Mouse (Mus musculus) urinary bladder, adult 2 months (tissue): ENCODE measurements around the gene Plekho2. TPM values are rescaled to one million over a fixed set of nuclear protein-coding genes. Genes with fewer than 3 reads are reported as not detected.

Experiments used
- DNase-seq: peaks from one replicate; pipeline ENCODE4 v3.0.0; 2022; ENCODE audit warnings: low spot score
- polyA plus RNA-seq: library from polyadenylated mRNA; depleted of rRNA; stranded (reverse); fragments of >200 nt; gene quantifications from 2 replicates; pipeline ENCODE4 v1.2.3, GENCODE M21; 2012; rRNA removed

Plekho2 gene
- polyA plus RNA-seq = 45.4 and 50.5 TPM in 2 replicates

- DNase-seq = peak; percentile 74
Observed at GRCm38 (mm10) chr9:65579781-65580371, at the start of gene Plekho2. Gene Plekho2 (minus strand): TSS chr9:65580040.

DNA sequence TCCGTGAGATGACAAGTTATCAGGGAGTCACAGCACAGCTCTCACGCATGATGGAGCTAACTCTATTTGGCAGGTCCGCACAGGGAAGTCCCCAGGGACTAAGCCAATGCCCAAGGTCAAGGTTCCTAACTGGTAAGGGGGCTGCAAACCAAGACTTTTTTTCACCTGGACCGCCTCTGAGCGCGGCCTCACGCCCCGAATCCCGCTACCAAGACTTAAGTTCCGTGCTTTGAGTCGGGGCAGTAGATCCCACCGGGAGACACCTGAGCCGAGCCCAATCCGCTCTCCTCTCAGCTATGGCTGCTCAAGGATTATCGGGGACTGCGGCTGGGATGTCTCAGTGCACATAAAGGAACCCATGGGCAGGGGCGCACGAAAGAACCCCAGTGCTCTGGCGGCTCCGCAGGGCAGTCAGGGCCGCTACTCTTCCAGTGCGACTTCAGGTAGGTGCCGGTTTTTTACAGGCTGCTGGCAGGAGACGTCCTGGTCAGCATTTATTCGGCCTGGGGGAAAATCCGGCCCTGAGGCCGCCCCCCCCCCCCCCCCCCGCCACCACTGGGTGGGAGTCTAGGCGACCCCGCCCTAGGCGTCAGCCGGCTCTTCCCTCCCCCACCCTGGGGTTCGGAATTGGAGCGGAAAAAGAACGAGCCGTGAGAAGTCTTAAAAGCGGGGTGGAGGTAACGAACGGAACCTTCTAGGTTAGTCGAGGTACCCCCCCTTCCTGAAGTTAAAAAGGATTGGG lies 49.4 kb upstream of the Plekho2 start, which contains the start of gene Rbpms2:
Gene Rbpms2 (plus strand): TSS at position 624 of the 742 bp plus-strand sequence.
- DNase-seq = peak; percentile 34

GRCm38 (mm10) chr9:65624266-65624665 lies 44.4 kb upstream of the Plekho2 start:
- DNase-seq = no peak

DNA sequence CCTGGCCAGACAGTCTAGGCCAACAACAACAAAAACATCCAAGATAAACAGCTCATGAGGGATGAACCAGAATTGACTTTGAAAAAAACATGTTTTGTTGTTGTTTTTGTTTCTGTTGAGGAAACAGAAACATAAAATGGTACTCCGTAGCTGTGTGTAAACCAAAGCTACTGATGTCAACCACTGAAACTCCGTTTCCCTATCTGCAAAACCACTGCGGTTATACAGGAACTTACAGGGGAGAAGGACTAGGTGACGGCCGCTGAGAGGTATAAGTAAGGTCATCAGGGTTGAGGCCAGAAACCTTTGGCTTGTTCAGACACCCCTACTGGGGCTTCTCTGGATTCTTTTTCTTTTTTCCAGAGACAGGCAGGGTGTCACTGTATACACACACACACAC lies 43.0 kb upstream of the Plekho2 start:
- no peak for DNase-seq

DNA sequence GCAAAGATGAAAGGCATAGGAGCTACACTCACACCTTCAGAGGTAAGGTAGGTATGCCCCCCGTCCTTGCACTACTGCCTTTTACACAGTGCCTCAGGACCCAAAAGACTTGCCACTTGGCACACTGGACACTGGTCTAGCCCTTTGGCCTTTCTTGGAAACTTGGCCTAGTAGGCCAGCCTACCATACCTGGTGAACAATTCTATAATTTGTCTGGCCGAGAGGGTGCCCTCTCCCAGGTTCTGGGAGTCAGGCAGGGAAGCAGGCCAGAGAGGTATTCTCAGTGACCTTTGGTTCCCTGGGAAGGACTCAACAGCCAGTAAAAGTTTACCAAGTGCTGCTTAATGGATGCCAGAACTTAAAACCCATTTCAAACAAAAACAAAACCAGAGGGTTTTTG lies 41.8 kb upstream of the Plekho2 start:
- DNase-seq = no peak

- DNase-seq = no peak
Observed at GRCm38 (mm10) chr9:65621196-65621595, 41.4 kb upstream of the Plekho2 start.

DNA sequence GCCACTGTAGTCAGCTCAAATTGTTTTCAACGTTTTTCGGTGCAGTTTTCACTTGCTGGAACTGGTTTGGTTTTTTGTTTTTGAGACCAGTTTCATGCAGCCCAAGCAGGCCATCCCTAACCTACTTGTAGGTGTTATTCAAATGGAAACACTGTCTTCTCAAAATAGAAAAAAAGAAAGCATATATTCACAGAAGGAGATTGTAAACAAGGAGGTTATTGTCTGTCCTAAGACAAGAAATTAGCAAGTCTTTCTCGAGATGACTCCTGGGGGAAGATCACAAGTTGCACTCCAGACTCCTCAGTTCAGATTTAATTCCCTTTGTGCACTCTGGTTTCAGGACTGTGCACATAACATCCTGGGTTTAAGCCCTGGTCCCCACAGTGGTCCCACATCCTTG lies 39.5 kb upstream of the Plekho2 start:
- DNase-seq = no peak

- no peak for DNase-seq
Observed at GRCm38 (mm10) chr9:65613098-65613497, 33.3 kb upstream of the Plekho2 start.

DNA sequence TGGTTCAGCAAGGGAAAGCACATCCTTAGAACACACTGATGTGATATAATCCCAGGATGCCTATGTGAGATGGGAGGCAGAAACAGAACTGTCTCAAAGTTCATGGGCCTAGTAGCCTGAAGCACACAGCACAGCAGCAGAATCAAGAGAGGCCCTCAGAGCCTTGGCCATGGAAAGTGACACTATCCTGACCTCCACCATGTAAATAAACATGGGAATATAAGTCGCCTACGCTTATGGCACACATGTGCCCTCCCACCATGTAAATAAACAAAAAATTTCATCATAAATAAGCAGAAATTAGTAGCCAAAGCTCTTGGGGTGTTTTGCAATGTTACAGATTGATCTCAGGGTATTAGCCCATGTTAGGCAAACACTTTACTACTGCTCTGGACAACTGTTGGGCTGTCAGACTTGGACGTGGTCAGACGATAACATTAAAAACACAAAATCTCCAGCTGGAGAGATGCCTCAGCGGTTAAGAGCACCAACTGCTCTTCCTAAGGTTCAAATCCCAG lies 32.2 kb upstream of the Plekho2 start:
- no peak for DNase-seq

DNA sequence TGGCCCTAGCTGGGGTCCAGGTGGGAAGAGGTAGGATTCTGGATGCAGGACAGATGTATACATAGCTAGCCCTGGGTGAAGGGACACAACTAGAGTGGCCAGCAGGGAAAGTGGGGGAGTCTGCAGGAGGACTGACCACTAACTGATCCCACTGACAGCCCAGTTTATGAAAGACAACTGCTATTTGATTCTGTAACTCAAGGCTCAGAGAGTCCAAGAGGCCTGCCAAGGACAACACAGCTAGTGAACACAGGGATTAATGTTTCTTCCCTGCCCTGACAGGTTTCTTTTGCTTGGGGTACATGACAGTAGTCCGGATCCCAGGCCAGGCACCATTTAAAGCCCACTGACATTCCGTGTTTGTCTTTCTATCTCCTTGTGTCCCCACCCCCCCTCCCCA lies 27.3 kb upstream of the Plekho2 start:
- DNase-seq = no peak

DNA sequence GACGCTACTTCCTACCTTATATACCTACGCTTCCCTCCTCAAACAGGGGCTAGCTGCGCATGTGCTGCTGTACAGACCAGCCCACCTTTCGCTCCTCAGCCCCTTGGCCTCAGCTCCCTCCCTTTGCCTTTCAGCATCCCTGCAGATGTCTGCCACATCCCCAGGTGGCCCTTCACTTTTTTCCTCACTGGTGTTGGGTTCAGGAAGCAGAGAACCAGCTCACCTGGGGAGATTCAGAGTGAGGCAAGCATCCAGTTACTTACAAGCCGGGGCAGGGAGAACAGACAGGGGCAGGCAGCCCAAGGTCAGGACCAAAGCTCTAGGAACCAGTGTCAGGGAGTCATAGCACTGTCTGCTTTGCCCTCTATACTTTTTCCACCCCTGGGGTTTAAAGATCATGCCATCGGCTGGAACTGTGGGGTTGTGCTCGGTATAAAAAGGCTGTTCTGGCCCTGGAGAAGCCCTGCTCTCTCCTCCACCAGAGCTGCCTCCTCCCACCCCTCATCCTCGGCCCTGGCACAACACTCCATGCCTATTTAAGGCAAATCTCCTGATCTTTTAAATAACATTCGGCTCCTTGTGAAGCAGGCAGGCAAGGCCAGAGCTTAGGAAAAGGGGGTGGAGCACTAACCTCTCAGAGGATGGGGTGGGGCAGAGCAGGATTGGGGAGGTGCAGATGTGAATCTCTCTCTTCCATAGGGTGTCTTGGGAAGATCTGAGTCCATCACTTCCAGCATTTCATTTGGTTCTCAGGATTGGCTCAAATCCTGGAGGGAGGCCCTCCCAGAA lies 26.7 kb upstream of the Plekho2 start:
- no peak for DNase-seq

DNA sequence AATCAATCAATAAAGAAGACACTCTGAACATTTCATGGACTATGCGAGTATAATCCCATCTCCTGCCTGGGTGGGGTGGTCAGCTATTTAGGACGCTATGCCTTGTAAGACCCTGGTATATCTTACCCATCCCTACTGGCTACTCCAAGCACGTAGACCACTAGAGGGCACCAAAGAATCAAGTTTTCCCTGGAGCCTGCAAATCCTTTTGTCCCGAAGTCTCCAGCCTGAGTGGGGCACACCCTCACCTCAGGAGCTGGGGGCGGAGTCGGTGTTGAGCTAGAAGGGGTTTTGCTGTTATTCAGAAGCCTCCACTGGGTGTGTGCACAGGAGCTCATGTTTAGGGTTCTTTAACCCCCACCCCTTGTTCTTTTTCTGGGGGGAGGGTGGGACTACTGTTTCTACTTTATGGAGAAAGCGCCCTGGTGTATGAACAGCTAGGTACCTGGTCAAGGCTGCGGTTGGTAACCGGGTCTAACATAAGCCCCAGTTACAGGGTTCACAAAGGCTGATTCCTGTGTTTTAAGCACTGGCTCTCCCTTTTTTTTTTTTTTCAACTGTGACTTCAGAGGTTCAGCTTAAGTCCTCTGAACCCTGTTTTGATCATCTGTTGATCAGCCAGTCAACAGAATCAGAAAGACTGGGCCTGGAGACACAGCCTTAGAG lies 25.8 kb upstream of the Plekho2 start:
- no peak for DNase-seq

GRCm38 (mm10) chr9:65603401-65604102 lies 23.7 kb upstream of the Plekho2 start:
- DNase-seq = no peak

GRCm38 (mm10) chr9:65600951-65601350 lies 21.1 kb upstream of the Plekho2 start:
- DNase-seq = no peak

- DNase-seq = no peak
Observed at GRCm38 (mm10) chr9:65598765-65599249, 19.0 kb upstream of the Plekho2 start.

DNA sequence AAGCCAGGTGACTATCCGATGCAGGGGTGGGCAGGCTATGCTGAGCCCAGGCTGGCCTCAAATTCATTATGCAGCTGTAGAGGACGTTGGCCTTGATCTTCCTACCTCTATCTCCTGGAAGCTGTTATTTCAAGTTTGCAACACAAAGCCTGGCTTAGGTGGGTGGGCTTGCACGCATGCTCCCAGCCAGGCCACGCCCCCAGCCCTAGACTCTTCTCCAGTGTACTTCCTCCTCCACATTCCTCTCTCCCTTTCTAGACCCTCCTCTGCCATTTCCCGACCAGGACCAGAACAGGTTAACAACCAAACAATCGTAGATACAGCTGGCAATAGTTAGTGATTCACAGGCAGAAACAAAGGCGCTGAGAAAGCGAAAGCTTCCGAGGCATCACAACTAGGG lies 13.8 kb upstream of the Plekho2 start:
- DNase-seq = no peak

DNA sequence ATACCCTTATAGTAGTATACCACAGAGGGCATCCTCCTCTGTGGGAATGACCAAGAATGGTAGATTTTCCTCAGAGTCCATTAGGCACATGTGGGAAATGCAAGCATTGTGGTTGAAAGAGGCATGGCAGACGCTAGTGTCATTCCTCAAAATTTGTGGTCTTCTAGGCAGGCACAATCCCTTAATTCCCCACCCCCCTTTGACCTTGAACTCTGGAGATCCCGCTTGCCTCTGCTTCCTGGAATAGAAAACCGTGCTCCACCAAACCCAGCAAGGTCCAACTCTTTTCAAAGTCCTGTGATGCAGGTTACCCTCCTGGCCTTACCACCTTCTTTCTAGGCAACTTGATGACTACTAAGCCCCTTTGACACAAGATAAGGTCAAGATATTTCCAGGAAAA lies 12.9 kb upstream of the Plekho2 start:
- DNase-seq = no peak

DNA sequence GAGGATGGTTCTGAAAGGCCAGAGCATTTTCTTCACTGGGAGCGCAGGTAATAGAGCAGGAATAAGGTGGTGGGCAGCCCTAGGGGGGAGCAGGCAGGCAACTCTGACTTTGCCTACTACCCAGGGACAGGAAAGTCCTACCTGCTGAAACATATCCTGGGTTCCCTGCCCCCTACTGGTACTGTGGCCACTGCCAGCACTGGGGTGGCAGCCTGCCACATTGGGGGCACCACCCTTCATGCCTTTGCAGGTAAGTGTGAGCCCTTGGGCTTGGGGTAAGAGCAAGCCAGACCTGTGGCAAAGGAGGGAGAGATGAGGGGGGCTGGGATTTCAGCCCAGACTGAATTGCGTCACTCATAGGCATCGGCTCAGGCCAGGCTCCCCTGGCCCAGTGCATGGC lies 9.3 kb upstream of the Plekho2 start:
- DNase-seq = no peak

DNA sequence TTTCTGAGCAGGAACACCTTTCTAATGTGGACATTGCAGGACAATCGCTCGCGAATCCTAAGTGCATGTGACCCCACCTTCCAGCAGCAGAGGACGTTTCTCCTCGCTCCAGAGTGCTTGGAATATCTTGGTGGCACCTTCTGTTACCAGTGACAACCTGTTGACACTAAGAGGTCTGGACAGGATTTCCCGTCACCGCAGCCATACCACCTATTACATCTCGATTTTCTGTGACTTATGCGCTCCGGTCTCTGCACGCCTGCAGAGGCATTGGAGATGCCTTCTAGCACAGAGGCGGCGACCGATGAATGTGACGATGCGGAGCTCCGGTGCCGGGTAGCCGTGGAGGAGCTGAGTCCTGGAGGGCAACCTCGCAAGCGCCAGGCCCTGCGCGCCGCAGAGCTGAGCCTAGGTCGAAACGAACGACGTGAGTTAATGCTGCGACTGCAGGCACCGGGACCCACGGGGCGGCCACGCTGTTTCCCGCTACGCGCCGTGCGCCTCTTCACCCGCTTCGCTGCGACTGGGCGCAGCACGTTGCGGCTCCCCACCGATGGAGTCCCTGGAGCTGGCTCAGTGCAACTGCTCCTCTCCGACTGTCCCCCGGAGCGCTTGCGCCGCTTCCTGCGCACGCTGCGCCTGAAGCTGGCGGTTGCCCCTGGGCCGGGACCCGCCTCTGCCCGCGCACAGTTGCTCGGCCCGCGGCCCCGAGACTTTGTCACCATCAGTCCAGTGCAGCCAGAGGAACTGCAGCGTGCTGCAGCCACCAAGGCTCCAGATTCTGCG lies 7.9 kb upstream of the Plekho2 start:
- DNase-seq = no peak

GRCm38 (mm10) chr9:65587270-65587572 lies 7.4 kb upstream of the Plekho2 start:
- no peak for DNase-seq
